Mouse (Mus musculus) heart, embryonic 14.5 days (tissue): Measurements from ENCODE around the gene Gm11444. TPM values are rescaled to one million over a fixed set of nuclear protein-coding genes. Genes with fewer than 3 reads are reported as not detected.

ENCODE experiments used
- ATAC-seq: fragments of 200-750 bp; cut with Nextera tagmentation; 2 replicates; pipeline ENCODE4 v1.8.0; 2017; ENCODE audit warnings: low read depth, moderate TSS enrichment; ENCODE audit not compliant: insufficient number of reproducible peaks, insufficient read depth, low FRiP score
- H3K27ac ChIP-seq, 2 experiments: fragments of 200-500 bp in 1 of 2; fragments of 300-500 bp in 1 of 2; sonication (generic) in 1 of 2; replicated peaks in 1 of 2; 2 replicates each; pipeline ENCODE4 v1.5.1; 2012 to 2014; ENCODE audit warnings: low read depth in 2 of 2, low read length in 2 of 2, control low read depth in 1 of 2, mild to moderate bottlenecking in 1 of 2, mixed read lengths in 1 of 2; ENCODE audit not compliant: control insufficient read depth in 1 of 2, insufficient read depth in 1 of 2
- H3K27me3 ChIP-seq: fragments of 300-500 bp; sonication (generic); 2 replicates; pipeline ENCODE4 v1.6.1; 2014; ENCODE audit warnings: mild to moderate bottlenecking, low read length, control low read depth; ENCODE audit not compliant: control insufficient read depth, insufficient read depth
- H3K36me3 ChIP-seq: fragments of 300-500 bp; sonication (generic); 2 replicates; pipeline ENCODE4 v1.6.1; 2014; ENCODE audit warnings: mild to moderate bottlenecking, control low read depth, low read length, mixed read lengths; ENCODE audit not compliant: control insufficient read depth, insufficient read depth
- H3K4me1 ChIP-seq, 2 experiments: fragments of 200-500 bp in 1 of 2; fragments of 300-500 bp in 1 of 2; sonication (generic) in 1 of 2; 2 replicates each; pipeline ENCODE4 v1.6.1; 2012 to 2014; ENCODE audit warnings: low read length in 2 of 2, control low read depth in 1 of 2, mixed read lengths in 1 of 2; ENCODE audit not compliant: control insufficient read depth in 2 of 2, insufficient read depth in 2 of 2
- H3K4me2 ChIP-seq: fragments of 300-500 bp; sonication (generic); 2 replicates; pipeline ENCODE4 v1.6.1; 2014; ENCODE audit warnings: mild to moderate bottlenecking, low read length
- H3K4me3 ChIP-seq, 2 experiments: fragments of 200-500 bp in 1 of 2; fragments of 300-500 bp in 1 of 2; sonication (generic) in 1 of 2; 2 replicates each; pipeline ENCODE4 v1.5.1; 2012 to 2014; ENCODE audit warnings: low read length in 2 of 2, mild to moderate bottlenecking in 2 of 2, control low read depth in 1 of 2, low read depth in 1 of 2, moderate library complexity in 1 of 2; ENCODE audit not compliant: control insufficient read depth in 1 of 2, insufficient read depth in 1 of 2
- H3K9ac ChIP-seq: fragments of 300-500 bp; sonication (generic); 2 replicates; pipeline ENCODE4 v1.6.1; 2014; ENCODE audit warnings: mild to moderate bottlenecking, low read length
- H3K9me3 ChIP-seq: fragments of 300-500 bp; sonication (generic); 2 replicates; pipeline ENCODE4 v1.6.1; 2016; ENCODE audit warnings: low read length, control low read depth; ENCODE audit not compliant: control insufficient read depth
- WGBS: fragments of 180-500 bp; shearing (Covaris S2); extraction: QIAGEN DNeasy Blood & Tissue Kit; methylation state at CpG from one replicate; pipeline ENCODE4 v1.1.7; 2014; 5-methylcytosine and 5-hydroxymethylcytosine counted together
- polyA plus RNA-seq: library from polyadenylated mRNA; unstranded; fragments of >200 nt; fragmentation: Nextera tagmentation; extraction: Ambion mirVana; gene quantifications from 2 replicates; pipeline ENCODE4 v1.2.1, GENCODE M21; 2014

The Gm11444 gene
- polyA plus RNA-seq, 1 experiment from 2014 or later = not detected

DNA sequence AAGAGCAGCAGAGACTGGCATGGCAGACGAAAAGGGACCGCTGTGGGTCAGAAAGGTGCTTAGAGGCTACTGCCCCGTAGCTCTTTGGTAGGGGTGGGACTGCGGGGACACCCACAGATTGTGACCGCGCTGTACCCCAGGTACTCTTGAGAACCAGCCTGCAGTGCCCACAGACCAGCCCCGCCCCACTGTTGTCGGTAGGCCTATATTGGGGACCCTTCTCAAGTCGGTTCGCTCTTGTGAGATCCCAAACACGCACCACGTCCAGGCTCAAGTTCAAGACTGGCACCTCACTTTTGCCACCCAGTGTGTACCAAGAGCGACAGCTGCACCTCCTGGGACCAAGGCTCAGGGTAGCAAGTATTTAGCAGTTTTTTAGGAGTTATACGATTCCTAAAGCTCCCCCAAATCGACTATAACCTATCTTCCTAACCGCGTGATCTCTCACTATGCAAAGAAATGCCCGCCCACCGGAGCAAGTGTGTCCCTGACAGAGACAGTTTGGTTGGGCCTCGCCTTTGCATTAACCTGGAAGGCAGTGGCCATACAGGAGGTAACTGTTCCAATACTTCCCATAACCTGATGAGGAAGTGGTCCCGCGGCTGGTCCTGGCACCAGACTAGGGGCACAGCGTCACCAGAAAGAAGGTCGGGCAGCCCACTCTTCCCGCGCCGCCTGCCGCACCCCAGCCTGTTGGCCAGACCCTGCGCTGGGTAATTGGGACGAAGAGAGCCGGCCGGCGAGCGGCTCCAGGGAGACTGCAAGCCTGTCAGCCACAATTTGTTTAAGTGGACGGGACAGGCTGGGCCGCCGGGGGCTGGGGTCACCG, 21.2 kb downstream of the Gm11444 start:
- Histone ChIP-seq H3K4me2 (peak overlapping the region; percentile 74), H3K4me1 (peaks cover 21 to 39% of the 10 kb centered on the region in 2 experiments), H3K27ac (no peak overlapping the region), H3K36me3 (no peaks in the 10 kb centered on the region), H3K9me3 (no peaks in the 10 kb centered on the region), H3K4me3 (peak overlapping the region; percentile 33 to 42), H3K27me3 (peaks cover 79% of the 10 kb centered on the region), H3K9ac (peak overlapping the region; percentile 60)
- WGBS = 19% methylated on average over 38 of the region's 38 CpGs
- ATAC-seq = no peak

GRCm38 (mm10) chr11:85827342-85827741, 22.8 kb downstream of the Gm11444 start:
- no peak for ATAC-seq
- no peak overlapping the region for H3K4me2 ChIP-seq
- no peak overlapping the region for H3K27ac ChIP-seq
- H3K36me3 ChIP-seq = no peaks in the 10 kb centered on the region
- H3K9ac ChIP-seq = no peak overlapping the region
- H3K4me3 ChIP-seq = no peak overlapping the region
- H3K27me3 ChIP-seq = peaks cover 75% of the 10 kb centered on the region
- peaks cover 23 to 36% of the 10 kb centered on the region in 2 experiments for H3K4me1 ChIP-seq
- H3K9me3 ChIP-seq = no peaks in the 10 kb centered on the region
- 34% methylated on average over 8 of the region's 9 CpGs for WGBS

DNA sequence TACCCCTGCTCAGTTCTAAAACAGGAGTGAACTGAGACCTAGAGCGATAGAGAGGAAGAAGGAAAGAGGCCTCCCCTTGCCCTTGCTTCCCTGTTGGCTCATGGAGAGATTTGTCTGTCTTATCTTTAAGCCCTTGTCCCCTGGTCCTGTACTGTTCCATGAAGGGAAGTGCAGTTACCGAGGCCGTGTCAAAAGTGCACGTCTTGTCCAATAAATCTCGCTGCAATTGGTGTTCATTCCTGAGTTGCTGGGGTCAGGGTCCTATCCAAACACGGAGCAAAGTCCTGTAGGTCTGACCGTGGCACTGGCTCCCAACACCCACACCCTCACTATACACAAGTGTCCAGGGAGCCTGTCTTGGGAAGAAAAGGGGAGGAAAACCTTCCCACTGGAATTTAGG, 24.3 kb downstream of the Gm11444 start:
- H3K36me3 ChIP-seq = no peaks in the 10 kb centered on the region
- peaks cover 63% of the 10 kb centered on the region for H3K27me3 ChIP-seq
- ATAC-seq = no peak
- peaks cover 21 to 34% of the 10 kb centered on the region in 2 experiments for H3K4me1 ChIP-seq
- no peak overlapping the region for H3K9ac ChIP-seq
- 44% methylated on average over 7 of the region's 7 CpGs for WGBS
- H3K4me3 ChIP-seq = no peak overlapping the region
- no peak overlapping the region for H3K27ac ChIP-seq
- no peak overlapping the region for H3K4me2 ChIP-seq
- H3K9me3 ChIP-seq = no peaks in the 10 kb centered on the region

DNA sequence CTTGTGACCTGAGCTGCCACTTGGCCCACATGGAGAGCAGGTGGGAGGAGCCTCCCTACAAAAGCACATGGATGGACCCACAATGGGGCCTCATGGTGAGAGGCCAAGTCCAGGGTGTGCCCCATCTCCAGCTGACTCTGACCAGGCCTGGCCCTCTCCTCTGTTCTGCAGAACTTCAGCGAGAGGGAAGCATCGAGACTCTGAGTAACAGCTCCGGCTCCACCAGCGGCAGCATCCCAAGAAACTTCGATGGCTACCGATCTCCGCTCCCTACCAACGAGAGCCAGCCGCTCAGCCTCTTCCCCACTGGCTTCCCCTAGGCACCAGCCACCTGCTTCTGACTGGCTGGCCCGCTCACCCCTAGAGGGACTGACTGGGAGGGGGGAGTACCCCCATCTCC, 25.1 kb downstream of the Gm11444 start:
- 88% methylated on average over 10 of the region's 10 CpGs for WGBS
- H3K4me1 ChIP-seq = peaks cover 21 to 29% of the 10 kb centered on the region in 2 experiments
- peaks cover 62% of the 10 kb centered on the region for H3K27me3 ChIP-seq
- no peak for ATAC-seq
- H3K36me3 ChIP-seq = no peaks in the 10 kb centered on the region
- H3K9me3 ChIP-seq = no peaks in the 10 kb centered on the region
- H3K9ac ChIP-seq = no peak overlapping the region
- no peak overlapping the region for H3K4me2 ChIP-seq
- no peak overlapping the region for H3K4me3 ChIP-seq
- H3K27ac ChIP-seq = no peak overlapping the region

GRCm38 (mm10) chr11:85823794-85824193, 26.3 kb downstream of the Gm11444 start:
- no peak for ATAC-seq
- no peaks in the 10 kb centered on the region for H3K9me3 ChIP-seq

GRCm38 (mm10) chr11:85823181-85823580, 27.0 kb downstream of the Gm11444 start:
- Histone ChIP-seq H3K4me1 (peaks cover 20 to 32% of the 10 kb centered on the region in 2 experiments), H3K36me3 (no peaks in the 10 kb centered on the region), H3K27me3 (peaks cover 46% of the 10 kb centered on the region), H3K4me3 (no peak overlapping the region), H3K9ac (no peak overlapping the region), H3K9me3 (no peaks in the 10 kb centered on the region), H3K4me2 (no peak overlapping the region), H3K27ac (no peak overlapping the region)
- WGBS = 3% methylated on average over 6 of the region's 6 CpGs
- ATAC-seq = no peak

More at GRCm38 (mm10) chr11:85823794-85824193, 26.3 kb downstream of the Gm11444 start:
- H3K27ac ChIP-seq = no peak overlapping the region
- 86% methylated on average over 4 of the region's 4 CpGs for WGBS
- H3K27me3 ChIP-seq = peaks cover 51% of the 10 kb centered on the region
- H3K4me3 ChIP-seq = no peak overlapping the region
- no peak overlapping the region for H3K9ac ChIP-seq
- H3K36me3 ChIP-seq = no peaks in the 10 kb centered on the region
- no peak overlapping the region for H3K4me2 ChIP-seq
- peaks cover 14 to 26% of the 10 kb centered on the region in 2 experiments for H3K4me1 ChIP-seq

DNA sequence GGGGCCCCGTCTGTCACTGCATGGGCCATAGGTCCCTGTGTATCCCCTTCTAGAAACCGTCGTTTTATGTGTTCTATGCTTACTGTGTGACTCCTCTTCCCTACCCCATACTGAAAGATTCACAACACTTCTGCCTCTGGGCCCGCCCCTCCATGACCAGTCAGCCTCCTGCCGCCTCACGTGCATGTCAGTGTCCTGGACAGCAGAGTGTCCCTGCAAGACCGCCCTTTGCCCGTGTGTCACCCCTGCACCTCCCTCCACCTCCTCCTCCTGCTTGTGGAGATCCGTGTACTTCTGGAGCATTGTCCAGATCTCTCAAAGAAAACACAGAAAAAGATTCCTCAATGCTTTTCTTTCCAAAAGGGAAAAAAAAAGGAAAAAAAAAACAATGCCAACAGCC, 28.5 kb downstream of the Gm11444 start:
- whole genome bisulfite sequencing = 80% methylated on average over 9 of the region's 9 CpGs
- H3K4me2 ChIP-seq = no peak overlapping the region
- H3K9me3 ChIP-seq = no peaks in the 10 kb centered on the region
- ATAC-seq = no peak
- H3K36me3 ChIP-seq = no peaks in the 10 kb centered on the region
- no peak overlapping the region for H3K4me3 ChIP-seq
- no peak overlapping the region for H3K9ac ChIP-seq
- H3K4me1 ChIP-seq = peaks cover 27 to 31% of the 10 kb centered on the region in 2 experiments
- peaks cover 32% of the 10 kb centered on the region for H3K27me3 ChIP-seq
- no peak overlapping the region for H3K27ac ChIP-seq
